Mouse (Mus musculus) ovary, postnatal 36 days (tissue): ENCODE data around the gene Ston2.
"Not testable (repeated sequence)": the region's sequence is repeated elsewhere in the genome, so short reads cannot be mapped to it uniquely, and the experiment has no call there.

Source experiments
- DNase-seq: peaks from one replicate; pipeline ENCODE4 v3.0.0; 2022; ENCODE audit warnings: low spot score, mixed read lengths

Ston2 gene

GRCm38 (mm10) chr12:91589847-91590690 is 198.1 kb downstream of the Ston2 start, which contains the start of gene Gtf2a1:
Gene Gtf2a1 (minus strand): TSS chr12:91590487.
- peak; percentile 97 for DNase-seq

- no peak for DNase-seq
Measured at GRCm38 (mm10) chr12:91589542-91589846, 198.7 kb downstream of the Ston2 start.

GRCm38 (mm10) chr12:91588670-91589541 is 199.3 kb downstream of the Ston2 start:
- peak; percentile 58 for DNase-seq

- DNase-seq = peak; percentile 90
Measured at GRCm38 (mm10) chr12:91588176-91588669, 200.0 kb downstream of the Ston2 start.

GRCm38 (mm10) chr12:91587491-91588033 is 200.6 kb downstream of the Ston2 start:
- no peak for DNase-seq

- no peak for DNase-seq
Measured at GRCm38 (mm10) chr12:91587077-91587476, 201.1 kb downstream of the Ston2 start.

GRCm38 (mm10) chr12:91585815-91586214 is 202.4 kb downstream of the Ston2 start:
- not testable (repeated sequence) for DNase-seq

- no peak for DNase-seq
Measured at GRCm38 (mm10) chr12:91585206-91585605, 203.0 kb downstream of the Ston2 start.

- DNase-seq = no peak
Measured at GRCm38 (mm10) chr12:91583409-91583808, 204.8 kb downstream of the Ston2 start.
